Mouse (Mus musculus) embryo, embryonic 11.5 days (tissue): ENCODE data around the gene Klhl35.
"Not testable (repeated sequence)": the region's sequence is repeated elsewhere in the genome, so short reads cannot be mapped to it uniquely, and the experiment has no call there.

Experiments
- DNase-seq: peaks from one replicate; pipeline ENCODE4 v3.0.0-alpha.2; 2012; ENCODE audit warnings: low read depth, low spot score

The Klhl35 gene

GRCm38 (mm10) chr7:99500201-99500600 is 34.4 kb downstream of the Klhl35 start:
- DNase-seq = peak; percentile 64

- DNase-seq = no peak
Observed at GRCm38 (mm10) chr7:99500655-99501054, 34.9 kb downstream of the Klhl35 start.

GRCm38 (mm10) chr7:99501148-99501547 is 35.3 kb downstream of the Klhl35 start:
- no peak for DNase-seq

- DNase-seq = no peak
Observed at GRCm38 (mm10) chr7:99504556-99504955, 38.8 kb downstream of the Klhl35 start.

- DNase-seq = not testable (repeated sequence)
Observed at GRCm38 (mm10) chr7:99508187-99508586, 42.4 kb downstream of the Klhl35 start.

- DNase-seq = no peak
Observed at GRCm38 (mm10) chr7:99510087-99510501, 44.3 kb downstream of the Klhl35 start.

- no peak for DNase-seq
Observed at GRCm38 (mm10) chr7:99516092-99516813, 50.4 kb downstream of the Klhl35 start.

- no peak for DNase-seq
Observed at GRCm38 (mm10) chr7:99516814-99517157, 51.0 kb downstream of the Klhl35 start.

GRCm38 (mm10) chr7:99518954-99519644 is 53.3 kb downstream of the Klhl35 start:
- no peak for DNase-seq

- DNase-seq = no peak
Observed at GRCm38 (mm10) chr7:99523121-99523520, 57.3 kb downstream of the Klhl35 start.
